Mouse (Mus musculus) G1E-ER4 (cell line): ENCODE measurements around the gene 4930562C15Rik. TPM values are rescaled to one million over a fixed set of nuclear protein-coding genes. Genes with fewer than 3 reads are reported as not detected.

Experiments
- GATA1 ChIP-seq: IDR thresholded peaks from one replicate; pipeline ENCODE4 v1.8.0; 2012; ENCODE audit warnings: low read length, inconsistent platforms
- polyA plus RNA-seq: library from polyadenylated mRNA; stranded (reverse); fragments of >175 nt; gene quantifications from 2 replicates; pipeline ENCODE4 v1.2.3, GENCODE M21; 2012

The 4930562C15Rik gene
- polyA plus RNA-seq = not detected in 2 replicates

DNA sequence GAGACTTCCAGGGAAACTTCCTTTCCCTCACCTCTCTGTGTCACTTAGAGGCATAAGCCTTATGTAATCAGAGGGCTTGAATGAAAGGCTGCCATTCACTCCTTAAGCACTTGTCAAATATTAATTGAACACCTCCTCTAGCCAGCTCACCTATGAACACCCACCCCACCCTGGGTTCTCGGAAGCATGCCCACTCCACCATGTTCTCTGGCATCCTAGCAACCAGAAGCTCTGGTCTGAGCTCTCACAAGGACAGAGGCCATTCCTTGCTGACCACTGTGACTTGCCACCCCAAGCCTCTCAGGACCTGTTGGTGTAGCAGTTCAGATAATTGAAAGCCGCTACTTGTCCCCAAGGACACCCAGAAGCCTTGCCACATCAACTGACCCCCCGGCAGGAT lies at the start of gene 4930562C15Rik:
4930562C15Rik (plus strand) TSS at position 226 of the 400 bp plus-strand sequence.
- no peak for TF ChIP-seq GATA1

DNA sequence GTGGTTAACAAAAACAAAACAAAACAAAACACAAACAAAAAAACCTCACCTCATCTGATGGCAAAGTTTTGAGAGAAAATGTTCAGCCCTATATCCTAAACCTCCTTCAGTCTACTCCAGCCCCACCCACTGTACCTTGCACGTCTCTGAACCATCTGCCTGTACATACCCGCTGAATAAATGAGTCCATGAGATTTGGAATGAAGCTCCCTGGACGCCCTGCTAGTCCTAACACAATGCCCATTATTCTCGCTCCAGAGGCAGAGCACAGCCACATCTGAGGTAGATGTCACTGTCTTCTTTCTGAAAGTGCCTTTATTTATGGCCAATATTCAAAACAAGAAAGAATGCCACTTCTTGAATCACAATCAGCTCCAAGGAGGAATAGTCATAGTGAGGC lies 49.5 kb upstream of the 4930562C15Rik start:
- TF ChIP-seq GATA1 = no peak

DNA sequence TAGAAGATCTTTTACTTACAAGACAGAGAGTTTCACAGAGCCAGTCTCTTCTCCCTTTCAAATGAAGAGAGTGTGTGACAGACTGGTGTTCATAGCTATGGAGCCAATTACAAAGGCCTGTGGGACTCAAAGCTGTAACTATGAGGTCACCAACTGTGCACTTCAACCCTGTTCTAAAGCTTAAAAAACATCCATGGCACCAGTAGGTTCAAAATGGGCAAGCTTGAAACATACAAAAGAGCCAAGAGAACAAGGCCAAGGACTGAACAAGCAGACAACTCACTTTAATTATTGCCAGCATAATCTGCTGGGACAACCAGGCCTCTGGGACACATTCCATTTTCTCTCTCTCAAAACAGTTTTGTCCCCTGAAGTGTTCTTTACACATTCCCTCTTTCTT lies 47.0 kb upstream of the 4930562C15Rik start:
- no peak for TF ChIP-seq GATA1

DNA sequence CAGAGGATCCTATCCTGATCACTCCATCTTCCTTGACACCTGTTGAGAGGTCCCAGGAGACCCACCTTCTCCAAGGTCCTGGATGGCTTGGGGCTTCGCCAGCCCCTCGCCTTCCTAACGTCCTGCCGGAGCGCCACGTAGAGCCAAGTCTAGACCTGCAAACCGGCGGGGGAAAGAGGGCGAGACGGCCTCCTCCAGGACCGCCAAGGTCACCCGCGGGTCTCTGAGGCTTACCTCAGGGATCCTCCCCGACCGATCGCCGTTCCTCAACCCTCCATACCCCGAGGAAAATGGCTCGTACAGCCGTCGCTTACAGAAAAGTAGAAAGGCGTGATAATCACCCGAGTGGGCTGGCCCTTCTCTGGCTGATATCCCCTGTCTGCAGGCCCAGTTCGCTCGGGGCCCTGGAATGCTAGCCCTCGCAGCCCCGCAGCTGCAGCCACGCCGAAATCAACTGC lies 45.9 kb upstream of the 4930562C15Rik start:
- no peak for TF ChIP-seq GATA1

DNA sequence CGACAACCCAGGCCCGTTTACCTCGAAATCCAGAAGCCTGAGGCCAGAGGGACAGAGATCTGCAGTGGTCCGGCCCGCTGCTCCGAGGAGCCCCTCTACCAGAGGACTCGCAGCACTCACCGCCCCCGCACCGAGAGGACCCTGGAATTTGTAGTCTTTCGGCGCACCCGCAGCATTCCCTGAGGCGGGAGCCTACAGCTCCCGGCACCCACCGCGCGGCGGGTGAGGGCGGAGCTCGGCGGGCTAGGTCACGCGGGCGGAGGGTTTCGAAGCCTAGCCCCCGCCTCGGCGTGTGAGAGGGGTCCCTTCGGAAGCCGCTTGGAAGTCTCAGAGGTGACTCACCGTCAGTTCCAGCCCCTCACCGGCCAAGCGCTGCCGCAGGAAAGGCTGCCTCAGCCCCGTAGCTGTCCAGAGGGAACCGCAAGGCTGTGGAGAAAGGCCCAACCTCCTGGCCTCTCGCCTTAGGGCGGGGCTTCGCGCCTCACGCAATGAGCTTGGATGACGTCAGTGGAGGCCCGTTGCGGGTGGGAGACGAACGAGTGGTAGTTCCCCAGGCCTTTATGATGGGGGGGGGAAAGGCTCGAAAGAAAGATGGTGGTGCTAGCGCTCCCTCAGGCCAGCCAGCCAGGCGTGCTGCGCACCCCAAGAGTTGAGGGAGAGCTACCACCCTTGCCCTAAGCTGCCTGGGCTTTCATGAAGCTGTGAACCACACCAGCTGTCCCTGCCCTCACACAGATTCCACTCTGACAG lies 45.2 kb upstream of the 4930562C15Rik start, which contains the start of gene Cdip1:
Cdip1 (minus strand) TSS at position 483 of the 750 bp plus-strand sequence.
- TF ChIP-seq GATA1 = no peak

DNA sequence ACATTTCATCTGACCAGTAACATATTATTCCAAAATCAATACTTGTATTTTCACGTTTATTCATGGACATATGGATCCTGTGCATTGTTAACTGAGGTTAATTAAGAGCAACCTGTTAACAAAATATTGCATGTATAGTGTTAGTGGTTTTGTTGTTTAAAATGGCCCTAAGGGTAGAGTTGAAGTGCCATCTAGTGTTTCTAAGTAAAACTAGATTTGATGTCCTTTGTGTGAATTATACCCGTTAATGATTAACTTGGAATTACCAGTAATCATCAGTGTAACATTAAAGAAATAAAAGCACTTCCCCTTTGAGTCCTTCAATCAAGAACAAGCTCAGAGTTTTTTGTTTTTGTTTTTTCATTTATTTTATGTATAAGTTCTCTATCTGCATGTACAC lies 43.9 kb upstream of the 4930562C15Rik start:
- TF ChIP-seq GATA1 = no peak

DNA sequence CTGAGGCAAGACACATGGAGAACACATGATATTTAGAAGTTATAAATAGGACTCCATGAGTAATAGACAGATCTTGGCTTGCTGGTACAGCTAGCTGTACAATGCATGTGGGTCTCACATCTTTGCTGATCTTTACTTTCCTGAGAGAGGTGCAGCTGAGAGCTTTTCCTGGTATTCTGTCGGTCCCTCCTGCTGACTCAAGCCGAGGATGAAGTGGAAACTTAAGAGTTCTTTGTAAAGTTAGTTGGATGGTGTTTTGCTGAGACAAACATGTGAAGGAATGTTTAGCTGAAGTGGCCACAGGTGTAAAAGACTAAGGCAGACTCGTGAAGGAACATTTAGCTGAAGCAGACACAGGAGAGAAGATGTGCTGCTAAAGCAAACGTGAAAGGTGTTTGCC lies 38.6 kb upstream of the 4930562C15Rik start:
- no peak for TF ChIP-seq GATA1

DNA sequence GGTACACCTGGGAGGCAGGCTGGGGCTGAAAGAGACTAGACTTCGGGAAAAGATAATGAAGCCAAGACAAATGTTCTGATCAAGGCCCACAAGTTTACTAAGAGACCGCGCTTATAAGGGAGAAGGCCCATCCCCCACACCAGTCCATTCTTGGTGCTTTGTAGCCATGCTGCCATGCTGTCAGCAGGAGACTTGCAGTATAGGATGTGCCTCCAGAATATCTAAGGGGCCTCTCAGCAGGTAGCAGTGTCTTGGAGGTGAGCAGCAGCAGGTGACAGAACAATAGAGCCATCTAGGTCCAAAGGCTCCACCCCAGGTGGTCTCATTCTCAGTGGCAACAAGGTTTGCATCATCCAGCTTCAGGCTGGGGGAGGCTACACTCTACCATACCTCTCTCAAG lies 16.9 kb upstream of the 4930562C15Rik start:
- TF ChIP-seq GATA1 = no peak

DNA sequence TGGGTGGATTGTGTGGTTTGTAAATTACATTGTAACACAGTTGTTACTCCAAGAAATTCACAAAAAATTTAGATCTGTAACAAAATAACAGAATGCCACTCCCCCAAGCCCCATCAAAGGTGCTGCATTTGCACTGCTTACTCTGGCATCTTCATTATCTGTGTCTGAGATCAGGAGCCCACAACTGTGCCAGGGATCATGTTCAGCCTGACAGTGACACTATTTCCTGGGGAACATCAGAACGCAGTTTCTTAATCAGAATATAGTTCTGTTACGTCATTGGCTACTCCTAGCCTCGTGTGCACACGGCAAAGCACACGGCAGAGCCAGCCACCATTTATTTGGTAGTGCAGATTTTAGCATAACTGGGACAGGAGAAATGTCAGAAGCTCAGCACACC lies 7.6 kb upstream of the 4930562C15Rik start:
- no peak for TF ChIP-seq GATA1

DNA sequence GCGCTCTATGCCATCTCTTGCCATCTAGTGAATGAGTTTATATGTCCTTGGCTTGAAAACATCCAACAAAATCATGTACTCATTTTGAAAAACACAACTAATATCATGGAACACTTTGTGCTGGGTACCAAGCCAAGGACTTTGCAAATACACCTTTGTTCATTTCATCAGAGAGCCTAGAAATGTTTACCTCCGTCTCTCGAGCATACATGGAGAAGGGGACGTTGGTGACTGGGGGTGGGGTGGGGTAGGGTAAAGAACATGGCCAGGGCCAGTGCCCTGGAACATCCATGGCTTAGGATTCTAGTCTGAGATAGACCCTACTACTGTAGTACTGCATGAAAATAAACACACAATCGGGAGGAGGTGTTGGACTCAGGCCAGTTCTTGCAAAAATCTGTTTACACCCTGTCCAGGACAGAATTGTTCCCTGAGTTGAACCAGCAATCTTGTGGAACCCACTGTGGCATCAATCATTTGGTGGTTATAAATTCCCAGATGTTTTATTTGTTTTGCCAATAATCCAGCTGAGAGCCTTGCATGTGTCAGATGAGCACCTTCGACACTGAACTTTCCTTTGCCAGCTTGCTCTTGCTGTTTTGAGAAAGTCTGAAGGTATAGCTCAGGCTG lies 5.8 kb upstream of the 4930562C15Rik start:
- no peak for TF ChIP-seq GATA1

DNA sequence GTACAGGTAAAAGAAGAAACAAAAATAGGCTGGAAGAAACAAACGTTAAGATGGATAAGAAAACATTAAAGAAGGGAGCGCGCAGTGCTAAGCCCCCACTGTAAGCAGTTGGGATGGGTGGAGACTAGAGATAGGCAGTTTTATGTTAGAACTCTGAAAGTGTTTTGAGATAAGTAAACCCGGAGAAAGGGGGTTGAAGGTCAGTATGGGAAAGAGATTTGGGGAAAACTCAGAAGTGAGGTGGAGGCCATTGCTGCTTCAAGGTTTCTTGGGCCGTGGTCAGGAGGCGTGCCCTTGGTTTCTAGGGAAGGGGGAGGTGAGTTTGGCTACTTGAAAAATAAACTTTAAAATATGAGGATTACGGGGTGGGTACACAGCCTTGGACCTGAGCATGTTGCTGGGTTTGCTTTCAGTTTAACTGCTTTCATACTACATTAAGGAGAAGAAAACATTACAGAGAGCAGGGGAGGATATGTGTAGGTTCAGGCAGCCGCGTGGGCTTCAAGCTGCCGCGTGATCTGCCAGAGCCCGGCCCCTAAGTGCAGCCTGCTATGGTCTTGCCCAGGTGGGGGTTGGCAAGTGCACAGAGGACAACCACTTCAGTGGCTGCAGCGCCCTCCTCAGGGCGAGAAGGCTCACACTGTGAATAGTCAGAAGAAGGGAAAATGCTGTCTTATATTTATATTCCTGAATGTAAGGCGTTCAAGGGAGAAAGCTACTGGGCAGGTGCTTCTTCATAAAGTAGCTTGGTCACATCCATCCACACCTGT lies 3.4 kb upstream of the 4930562C15Rik start:
- no peak for TF ChIP-seq GATA1

DNA sequence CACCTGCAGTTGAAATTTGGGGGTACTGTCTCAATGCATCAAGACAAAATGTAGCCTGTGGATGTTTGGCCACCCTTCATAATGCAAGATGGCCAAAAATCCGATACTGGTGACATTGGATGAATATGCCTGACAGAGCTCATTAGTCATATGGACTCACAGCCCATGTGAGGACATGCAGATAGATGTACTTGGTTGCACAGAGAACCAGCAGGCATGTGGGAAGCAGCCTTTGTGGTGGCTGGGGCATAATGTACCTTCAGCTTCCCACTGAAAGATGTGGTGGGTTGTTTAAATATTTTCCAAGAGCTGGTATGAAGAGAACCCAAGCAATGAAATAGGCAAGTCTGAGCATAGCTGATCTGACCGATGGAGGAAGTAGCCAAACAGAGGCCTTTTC lies 1.4 kb upstream of the 4930562C15Rik start:
- TF ChIP-seq GATA1 = no peak

DNA sequence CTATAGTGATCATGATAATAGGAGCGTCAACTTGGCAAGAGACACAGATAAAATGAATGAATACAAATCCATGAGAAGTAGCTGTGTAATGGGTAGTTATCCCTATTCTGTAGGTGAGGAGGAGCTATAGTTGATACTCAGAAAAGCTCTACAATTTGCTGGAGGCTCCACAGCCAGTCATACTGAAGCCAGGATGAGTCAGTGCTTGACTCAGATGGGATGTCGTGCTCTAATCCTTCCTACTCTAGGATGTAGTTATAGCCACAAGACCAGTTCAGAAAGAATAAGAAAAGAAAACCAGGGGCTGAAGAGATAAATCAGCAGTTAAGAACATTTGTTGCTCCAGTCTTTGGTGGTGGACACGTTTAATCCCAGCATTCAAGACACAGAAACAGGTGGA lies 2.4 kb downstream of the 4930562C15Rik start:
- TF ChIP-seq GATA1 = no peak

DNA sequence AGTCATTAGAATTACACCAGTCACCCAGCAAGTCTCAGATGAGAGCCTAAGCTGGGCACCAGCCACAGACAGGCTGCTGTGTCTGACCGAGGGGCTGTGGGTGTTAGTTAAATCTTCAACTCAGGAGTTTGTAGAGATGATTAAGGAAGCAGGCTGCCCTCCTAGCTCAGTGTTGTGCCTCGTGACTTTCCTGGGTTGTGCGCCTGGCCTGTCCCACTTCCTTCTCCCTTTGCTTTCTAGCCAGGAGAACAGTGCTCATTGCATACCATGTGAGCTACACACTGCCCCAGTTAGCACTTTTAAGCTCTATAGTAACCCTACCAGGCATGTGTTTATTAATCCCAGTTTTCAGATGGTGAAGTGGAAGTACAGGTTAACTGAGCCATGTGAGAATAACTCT lies 4.3 kb downstream of the 4930562C15Rik start:
- no peak for TF ChIP-seq GATA1

DNA sequence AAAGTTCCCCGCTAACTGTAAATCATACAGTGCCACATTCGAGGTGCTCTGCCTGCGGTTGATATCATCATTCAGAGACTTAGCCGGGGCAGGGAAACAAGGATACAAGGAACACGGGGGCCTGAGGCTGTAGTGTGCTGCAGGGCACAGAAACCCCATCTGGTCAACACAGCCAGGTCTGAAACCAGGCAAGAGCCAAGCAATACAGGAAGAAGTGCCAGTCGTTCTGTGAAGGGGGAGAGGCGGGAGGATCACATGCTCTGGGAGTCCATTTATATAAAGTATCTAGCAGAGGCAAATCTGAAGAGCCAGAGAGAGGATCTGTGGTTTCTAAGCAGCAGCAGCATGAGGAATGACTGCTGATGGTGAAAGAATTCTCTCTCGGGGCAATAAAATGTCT lies 5.0 kb downstream of the 4930562C15Rik start:
- no peak for TF ChIP-seq GATA1

DNA sequence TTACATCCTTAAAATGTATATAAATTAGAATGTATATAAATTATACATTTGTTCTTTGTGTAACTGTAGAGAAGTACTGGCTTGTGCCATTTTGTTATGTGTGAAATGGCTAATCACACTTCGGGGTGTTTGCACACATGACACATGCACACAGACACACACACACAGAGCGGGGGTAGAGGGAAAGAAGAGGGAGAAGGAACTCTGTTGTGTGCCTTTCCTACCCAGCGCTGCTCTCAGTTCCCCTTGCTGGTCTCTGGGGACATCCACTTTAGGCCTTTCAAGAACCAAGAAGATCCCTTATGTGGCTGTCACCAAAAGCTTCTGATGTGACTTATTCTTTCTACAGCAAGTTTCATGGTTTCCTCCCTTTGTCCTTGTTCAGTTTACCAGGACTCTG lies 11.8 kb downstream of the 4930562C15Rik start:
- TF ChIP-seq GATA1 = no peak
